Mouse (Mus musculus) liver, postnatal 0 days (tissue): ENCODE measurements around the gene Tex29. TPM values are rescaled to one million over a fixed set of nuclear protein-coding genes. Genes with fewer than 3 reads are reported as not detected.
A peak's percentile ranks its signal among the peaks of the same experiment; 100 is the strongest.

ENCODE experiments used
- ATAC-seq: fragments of 200-750 bp; cut with Nextera tagmentation; 2 replicates; pipeline ENCODE4 v1.8.0; 2017; ENCODE audit warnings: mild to moderate bottlenecking, moderate library complexity
- DNase-seq: peaks from one replicate; pipeline ENCODE4 v3.0.0-alpha.2; 2016
- H3K27ac ChIP-seq: fragments of 300-500 bp; sonication (generic); 2 replicates; pipeline ENCODE4 v1.5.1; 2014; ENCODE audit warnings: antibody characterized with exemption, moderate library complexity, mild to moderate bottlenecking, low read depth
- H3K27me3 ChIP-seq: fragments of 300-500 bp; sonication (generic); 2 replicates; pipeline ENCODE4 v1.6.1; 2014; ENCODE audit warnings: low read length, control low read depth, mixed read lengths; ENCODE audit not compliant: insufficient read depth
- H3K36me3 ChIP-seq: fragments of 300-500 bp; sonication (generic); replicated peaks from 2 replicates; pipeline ENCODE4 v1.6.1; 2014; ENCODE audit warnings: mild to moderate bottlenecking, control low read depth, low read length, moderate library complexity, mixed read lengths; ENCODE audit not compliant: insufficient read depth
- H3K4me1 ChIP-seq: fragments of 300-500 bp; sonication (generic); 2 replicates; pipeline ENCODE4 v1.6.1; 2014; ENCODE audit warnings: antibody characterized with exemption, mild to moderate bottlenecking, control low read depth; ENCODE audit not compliant: insufficient read depth
- H3K4me2 ChIP-seq: fragments of 300-500 bp; sonication (generic); 2 replicates; pipeline ENCODE4 v1.6.1; 2014; ENCODE audit warnings: low read depth, mild to moderate bottlenecking, low read length, moderate library complexity, mixed read lengths
- H3K4me3 ChIP-seq: fragments of 300-500 bp; sonication (generic); 2 replicates; pipeline ENCODE4 v1.5.1; 2014; ENCODE audit warnings: low read depth, low read length
- H3K9ac ChIP-seq: fragments of 300-500 bp; sonication (generic); replicated peaks from 2 replicates; pipeline ENCODE4 v1.6.1; 2014; ENCODE audit warnings: mild to moderate bottlenecking, moderate library complexity
- H3K9me3 ChIP-seq: fragments of 300-500 bp; sonication (generic); 2 replicates; pipeline ENCODE4 v1.6.1; 2016; ENCODE audit warnings: mild to moderate bottlenecking, control low read depth, low read length, mixed read lengths
- CTCF ChIP-seq: sonication (generic); IDR thresholded peaks from 2 replicates; pipeline ENCODE4 v1.5.1; 2016; ENCODE audit warnings: antibody characterized with exemption, low read depth
- EP300 ChIP-seq: IDR thresholded peaks from 2 replicates; pipeline ENCODE4 v1.6.1; 2016; ENCODE audit warnings: antibody characterized with exemption, low read depth, mild to moderate bottlenecking
- WGBS: fragments of 180-500 bp; shearing (Covaris S2); extraction: QIAGEN DNeasy Blood & Tissue Kit; methylation state at CpG from one replicate; pipeline ENCODE4 v1.1.7; 2014; ENCODE audit not compliant: insufficient replicate concordance; 5-methylcytosine and 5-hydroxymethylcytosine counted together
- polyA plus RNA-seq: library from polyadenylated mRNA; unstranded; fragments of >200 nt; fragmentation: Nextera tagmentation; extraction: Ambion mirVana; gene quantifications from 2 replicates; pipeline ENCODE4 v1.2.1, GENCODE M21; 2015

Gene Tex29
- polyA plus RNA-seq, 1 experiment from 2014 or later: not detected

GRCm38 (mm10) chr8:11825756-11826155 lies 14.5 kb upstream of the Tex29 start:
- Histone ChIP-seq H3K9ac (no peak overlapping the region), H3K9me3 (no peaks in the 10 kb centered on the region), H3K27ac (no peak overlapping the region), H3K4me3 (no peak overlapping the region), H3K4me2 (no peak overlapping the region), H3K27me3 (no peaks in the 10 kb centered on the region), H3K4me1 (peaks cover 3% of the 10 kb centered on the region; the same call in 1 of the 2 replicates), H3K36me3 (peaks cover 45% of the 10 kb centered on the region)
- no peak for DNase-seq
- TF ChIP-seq EP300 (no peak), CTCF (no peak)
- ATAC-seq: no peak
- 49% methylated on average over 3 of the region's 3 CpGs for WGBS

- Histone ChIP-seq H3K4me3 (no peak overlapping the region), H3K27me3 (no peaks in the 10 kb centered on the region), H3K9ac (no peak overlapping the region), H3K4me1 (peaks cover 5% of the 10 kb centered on the region; the same call in 1 of the 2 replicates), H3K9me3 (no peaks in the 10 kb centered on the region), H3K4me2 (no peak overlapping the region), H3K36me3 (peaks cover 47% of the 10 kb centered on the region), H3K27ac (no peak overlapping the region)
- no peak for ATAC-seq
- DNase-seq: no peak
- WGBS: 81% methylated on average over 3 of the region's 3 CpGs
- TF ChIP-seq CTCF (no peak), EP300 (no peak)
Observed at GRCm38 (mm10) chr8:11827312-11827711, 13.0 kb upstream of the Tex29 start.

- TF ChIP-seq EP300: no peak
- no peak for TF ChIP-seq CTCF
- Histone ChIP-seq H3K4me1 (peaks cover 5% of the 10 kb centered on the region; the same call in 1 of the 2 replicates), H3K9me3 (no peaks in the 10 kb centered on the region), H3K27ac (0 out of 2 replicates have a peak overlapping the region, but pooled peaks have one; percentile 30), H3K36me3 (peaks cover 42% of the 10 kb centered on the region), H3K27me3 (no peaks in the 10 kb centered on the region), H3K4me3 (no peak overlapping the region), H3K4me2 (no peak overlapping the region), H3K9ac (no peak overlapping the region)
- ATAC-seq: no peak
- WGBS: 81% methylated on average over 16 of the region's 16 CpGs
- DNase-seq: no peak
Observed at GRCm38 (mm10) chr8:11830214-11831046, 9.8 kb upstream of the Tex29 start.

- H3K9me3 ChIP-seq: no peaks in the 10 kb centered on the region
- H3K4me3 ChIP-seq: no peak overlapping the region
- peaks cover 5% of the 10 kb centered on the region; the same call in 1 of the 2 replicates for H3K4me1 ChIP-seq
- 56% methylated on average over 10 of the region's 10 CpGs for WGBS
- no peak overlapping the region for H3K9ac ChIP-seq
- ATAC-seq (peak; percentile 75), DNase-seq (no peak)
- H3K27ac ChIP-seq: 0 out of 2 replicates have a peak overlapping the region, but pooled peaks have one; percentile 30
- TF ChIP-seq CTCF (no peak), EP300 (no peak)
- H3K27me3 ChIP-seq: no peaks in the 10 kb centered on the region
- H3K4me2 ChIP-seq: no peak overlapping the region
- peaks cover 42% of the 10 kb centered on the region for H3K36me3 ChIP-seq
Observed at GRCm38 (mm10) chr8:11831174-11831573, 9.1 kb upstream of the Tex29 start.

DNA sequence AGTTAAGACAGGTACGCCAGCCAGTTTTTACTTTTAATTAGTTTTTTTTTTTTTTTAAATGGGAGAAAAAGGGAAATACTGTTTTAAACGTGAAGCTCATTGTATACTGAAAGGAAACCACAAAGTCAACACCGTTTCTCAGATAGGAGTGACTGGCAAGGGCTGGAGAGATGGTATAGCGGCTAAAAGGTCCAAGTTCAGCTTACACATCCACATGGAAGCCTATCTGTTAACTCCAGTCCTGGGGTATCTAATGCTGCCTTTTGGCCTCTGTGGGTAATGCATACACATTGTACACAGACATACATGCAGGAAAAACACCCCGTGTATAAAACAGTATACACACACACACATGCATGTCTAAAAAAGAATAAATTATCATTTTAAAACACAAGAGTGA lies 8.3 kb upstream of the Tex29 start:
- WGBS: 40% methylated on average over 5 of the region's 5 CpGs
- DNase-seq (no peak), ATAC-seq (no peak)
- H3K4me2 ChIP-seq: no peak overlapping the region
- H3K4me3 ChIP-seq: no peak overlapping the region
- H3K9ac ChIP-seq: no peak overlapping the region
- TF ChIP-seq CTCF (no peak), EP300 (no peak)
- H3K27ac ChIP-seq: no peak overlapping the region
- H3K4me1 ChIP-seq: peaks cover 5% of the 10 kb centered on the region; the same call in 1 of the 2 replicates
- peaks cover 36% of the 10 kb centered on the region; the same call in 1 of the 2 replicates for H3K36me3 ChIP-seq
- no peaks in the 10 kb centered on the region for H3K9me3 ChIP-seq
- H3K27me3 ChIP-seq: no peaks in the 10 kb centered on the region

GRCm38 (mm10) chr8:11833157-11833556 lies 7.1 kb upstream of the Tex29 start:
- 83% methylated on average over 4 of the region's 4 CpGs for WGBS
- no peak for TF ChIP-seq CTCF
- no peak for TF ChIP-seq EP300
- peaks cover 5% of the 10 kb centered on the region; the same call in 1 of the 2 replicates for H3K4me1 ChIP-seq

More at GRCm38 (mm10) chr8:11833157-11833556, 7.1 kb upstream of the Tex29 start:
- no peak for DNase-seq
- ATAC-seq: no peak
- H3K36me3 ChIP-seq: peaks cover 30% of the 10 kb centered on the region; the same call in 1 of the 2 replicates
- H3K27me3 ChIP-seq: no peaks in the 10 kb centered on the region
- no peak overlapping the region for H3K9ac ChIP-seq
- H3K4me3 ChIP-seq: no peak overlapping the region
- H3K9me3 ChIP-seq: no peaks in the 10 kb centered on the region
- no peak overlapping the region for H3K27ac ChIP-seq
- H3K4me2 ChIP-seq: no peak overlapping the region
